Mouse (Mus musculus): ENCODE data around the gene Stab2.
A peak's percentile ranks its signal among the peaks of the same experiment; 100 is the strongest.

Gene Stab2

DNA sequence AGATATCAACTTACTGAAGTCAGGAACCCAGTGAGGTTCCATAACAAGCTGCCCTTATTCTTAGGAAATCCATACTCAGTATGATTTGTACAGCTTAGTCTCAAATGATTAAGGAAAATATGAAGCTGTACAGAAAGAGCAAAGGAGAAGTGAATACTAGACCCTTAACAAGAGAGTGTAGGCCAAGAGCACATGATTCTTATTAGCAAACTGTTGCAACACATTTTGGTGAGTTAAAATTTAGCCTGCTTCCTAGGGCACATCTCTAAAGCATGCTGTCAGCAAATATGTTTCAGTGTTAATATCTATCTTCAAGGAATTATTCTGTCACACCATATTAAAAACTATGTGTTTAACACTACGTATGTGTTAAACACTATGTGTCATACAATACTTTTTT is 121.4 kb downstream of the Stab2 start:
- DNase-seq, result no peak

DNA sequence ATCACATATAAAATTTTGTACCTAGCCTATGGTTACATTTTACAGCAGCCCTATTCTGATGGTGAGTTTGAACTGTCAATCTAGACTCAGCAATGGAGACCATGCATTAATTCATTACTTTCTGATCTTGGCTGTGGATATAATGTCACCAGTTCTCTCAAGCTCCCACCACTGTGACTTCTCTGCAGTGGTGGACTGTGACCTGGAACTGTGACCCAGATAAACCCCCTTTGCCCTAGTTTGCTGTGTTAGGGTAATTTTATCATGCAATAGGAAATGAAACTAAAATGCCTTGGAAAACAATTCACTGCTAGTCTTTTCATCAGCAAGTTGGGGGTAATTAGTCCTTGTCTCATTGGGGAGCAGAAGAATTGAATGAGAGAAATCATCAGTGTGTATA is 126.4 kb downstream of the Stab2 start:
- no peak for DNase-seq

- DNase-seq, result no peak
Measured at GRCm38 (mm10) chr10:86880071-86880806, 127.6 kb downstream of the Stab2 start.

GRCm38 (mm10) chr10:86878721-86879120 is 129.1 kb downstream of the Stab2 start:
- DNase-seq, result no peak

GRCm38 (mm10) chr10:86872591-86872990 is 135.2 kb downstream of the Stab2 start:
- no peak for DNase-seq

- DNase-seq, result no peak
Measured at GRCm38 (mm10) chr10:86872121-86872520, 135.7 kb downstream of the Stab2 start.

- no peak for DNase-seq
Measured at GRCm38 (mm10) chr10:86863429-86863828, 144.4 kb downstream of the Stab2 start.

GRCm38 (mm10) chr10:86862496-86862895 is 145.3 kb downstream of the Stab2 start:
- DNase-seq, result no peak

DNA sequence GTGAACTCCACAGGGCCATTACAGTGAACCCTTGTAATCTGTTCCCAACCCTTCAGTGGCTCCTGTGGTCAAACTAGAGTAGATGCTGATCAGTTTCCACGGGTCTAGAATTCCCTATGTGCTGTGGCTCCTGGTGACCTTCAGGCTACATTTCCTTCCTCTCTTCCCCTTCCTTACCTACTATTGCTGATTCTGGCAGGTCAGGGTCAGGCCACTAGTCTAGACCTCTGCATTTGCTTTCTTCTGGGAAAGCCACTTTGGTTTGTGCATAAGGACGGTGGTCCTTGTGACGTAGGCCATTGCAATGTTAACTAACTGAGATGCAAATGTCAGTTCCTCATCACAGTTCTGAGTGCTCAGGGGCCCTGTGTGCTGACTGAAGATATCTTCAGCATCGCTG is 147.4 kb downstream of the Stab2 start:
- DNase-seq, result no peak

- DNase-seq, result peak; percentile 28
Measured at GRCm38 (mm10) chr10:86853433-86853832, 154.4 kb downstream of the Stab2 start.

DNA sequence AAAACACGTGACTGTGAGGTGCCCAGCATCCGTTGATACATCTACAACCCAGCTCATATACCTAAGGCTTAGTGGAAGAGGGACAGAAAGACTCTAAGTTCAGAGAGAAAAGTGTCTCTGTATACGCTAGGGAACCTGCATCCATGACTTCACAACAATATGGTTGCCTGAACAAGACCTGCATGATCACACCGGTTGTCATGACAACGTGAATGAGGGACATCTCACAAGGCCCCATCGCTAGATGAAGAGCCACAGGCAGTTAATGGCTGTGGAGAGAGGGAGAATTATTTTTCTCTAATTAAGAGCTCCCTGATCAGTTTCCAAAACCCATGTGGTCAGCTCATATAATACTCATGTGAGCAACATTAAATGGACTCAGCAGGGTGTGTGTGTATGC is 155.7 kb downstream of the Stab2 start:
- no peak for DNase-seq

DNA sequence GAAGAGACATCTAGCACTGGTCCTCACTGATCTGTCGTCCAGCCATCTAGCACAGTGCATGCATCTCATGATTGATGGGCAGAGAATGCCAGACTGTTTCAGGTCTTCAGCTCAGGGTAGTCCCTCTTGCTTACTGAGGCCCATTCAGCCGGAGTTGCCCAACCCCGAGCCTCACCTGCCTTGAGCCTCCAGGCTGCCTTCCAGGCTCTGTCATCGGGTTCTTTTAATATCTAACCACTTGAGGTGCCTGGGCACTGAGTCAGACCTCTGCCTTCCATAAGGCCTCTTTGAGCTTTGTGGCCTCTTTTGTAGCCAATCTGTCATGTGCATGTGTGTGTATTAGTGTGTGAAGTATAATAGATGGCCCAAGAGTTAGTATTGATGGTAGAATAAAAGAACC is 158.3 kb downstream of the Stab2 start:
- no peak for DNase-seq

GRCm38 (mm10) chr10:86849087-86849486 is 158.7 kb downstream of the Stab2 start:
- no peak for DNase-seq

GRCm38 (mm10) chr10:86846926-86847467 is 160.8 kb downstream of the Stab2 start:
- DNase-seq, result no peak

GRCm38 (mm10) chr10:86842659-86843058 is 165.2 kb downstream of the Stab2 start:
- DNase-seq, result peak; percentile 56

- no peak for DNase-seq
Measured at GRCm38 (mm10) chr10:86838827-86839226, 169.0 kb downstream of the Stab2 start.

GRCm38 (mm10) chr10:86836784-86837183 is 171.0 kb downstream of the Stab2 start:
- DNase-seq, result no peak

DNA sequence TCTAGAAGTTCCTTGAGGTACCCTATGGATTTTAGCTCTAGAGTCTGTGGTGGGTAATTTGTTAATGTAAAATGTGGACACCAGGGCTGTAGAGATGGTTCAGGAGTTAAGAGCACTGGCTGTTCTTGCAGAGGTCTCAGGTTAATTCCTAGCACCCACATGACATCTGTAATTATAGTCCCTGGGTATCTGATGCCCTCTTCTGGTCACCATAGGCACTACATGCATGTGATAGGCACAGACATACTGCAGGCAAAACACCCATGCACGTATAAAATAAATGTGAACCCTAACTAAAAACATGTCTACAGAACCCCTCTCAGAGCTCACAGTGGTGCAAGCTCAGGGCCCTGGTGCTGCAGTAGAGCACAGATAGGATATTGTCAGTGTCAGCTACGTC is 178.3 kb downstream of the Stab2 start:
- DNase-seq, result no peak

GRCm38 (mm10) chr10:86828221-86829135 is 179.3 kb downstream of the Stab2 start:
- DNase-seq, result no peak

- DNase-seq, result no peak
Measured at GRCm38 (mm10) chr10:86826929-86827328, 180.9 kb downstream of the Stab2 start.

- no peak for DNase-seq
Measured at GRCm38 (mm10) chr10:86825871-86826522, 181.8 kb downstream of the Stab2 start.

DNA sequence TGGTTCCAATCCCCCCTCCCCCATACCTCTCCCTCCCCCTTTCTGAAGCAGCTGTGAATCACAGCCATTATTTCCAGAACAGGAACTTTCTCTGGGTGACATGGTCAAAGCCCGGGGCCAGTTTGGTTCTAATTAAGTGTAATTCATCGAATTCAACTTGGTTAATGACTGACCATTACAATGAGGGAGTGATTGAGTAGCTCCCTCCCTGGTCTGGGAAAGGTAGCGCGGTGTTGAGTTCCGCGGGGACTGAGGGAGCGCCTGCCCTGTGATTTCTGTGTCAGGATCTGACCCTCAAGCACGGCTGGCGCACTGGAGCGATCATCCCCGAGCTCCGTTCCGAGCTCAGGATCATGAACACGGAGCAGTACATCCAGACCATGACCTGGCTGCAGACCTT is 183.0 kb downstream of the Stab2 start:
- DNase-seq, result no peak

DNA sequence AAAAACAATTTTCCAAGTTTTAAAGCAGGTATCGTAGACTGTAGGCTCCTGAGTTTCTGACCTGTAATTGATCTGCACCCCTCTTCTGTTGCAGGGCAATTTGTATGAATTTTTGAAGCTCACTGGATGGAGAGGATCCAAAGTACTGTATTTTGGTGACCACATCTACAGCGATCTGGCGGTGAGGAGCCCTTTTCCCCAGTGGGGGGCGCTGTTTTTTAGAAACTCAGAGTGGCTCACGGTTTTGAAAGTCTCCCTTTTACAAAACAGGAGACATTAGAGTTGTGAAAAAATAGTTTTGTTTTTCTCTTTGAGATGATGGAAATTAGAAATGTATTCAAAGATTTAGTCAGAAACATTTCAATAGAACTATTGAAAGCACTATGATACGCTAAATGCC is 183.7 kb downstream of the Stab2 start:
- DNase-seq, result no peak

All from layer of hippocampus, adult 9-11 months (tissue).